Mouse (Mus musculus): ENCODE measurements around the gene Plekha6.
"Not testable (repeated sequence)": the region's sequence is repeated elsewhere in the genome, so short reads cannot be mapped to it uniquely, and the experiment has no call there.

Gene Plekha6

DNA sequence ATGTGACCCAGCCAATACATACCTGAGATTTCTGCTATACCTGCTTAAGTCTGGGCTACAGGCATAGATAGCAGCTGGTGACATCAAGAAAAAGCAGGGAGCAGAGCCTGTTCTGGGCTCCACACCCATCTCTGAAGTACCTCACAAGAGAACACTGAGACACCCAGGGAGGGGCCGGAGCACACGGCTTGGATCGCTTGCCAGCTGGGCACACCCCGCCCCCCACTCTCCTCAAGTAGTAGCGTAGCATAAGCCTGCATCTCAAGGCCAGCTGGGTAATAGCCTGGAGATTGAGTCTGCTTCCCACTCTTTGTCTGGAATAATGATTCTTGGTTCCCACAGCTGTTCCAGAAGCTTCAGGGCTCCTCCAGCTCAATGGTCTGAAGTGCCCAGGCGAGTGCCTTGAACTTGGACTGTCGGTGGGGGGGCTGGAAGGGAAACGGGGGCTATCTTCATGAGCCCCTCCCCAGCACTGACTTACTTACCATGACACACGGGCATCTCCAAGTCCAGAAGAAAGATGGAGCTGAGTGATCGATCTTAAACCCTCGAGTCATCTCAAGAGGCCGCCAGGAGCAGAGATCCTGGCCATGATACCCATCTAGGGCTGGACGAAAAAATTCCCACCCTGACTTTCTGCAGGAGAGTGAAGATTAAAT, 157.4 kb downstream of the Plekha6 start, which contains the start of gene Kiss1:
Kiss1 (plus strand) TSS at position 609 of the 659 bp plus-strand sequence.
- DNase-seq (ENCODE audit: low read depth, low spot score), result no peak

DNA sequence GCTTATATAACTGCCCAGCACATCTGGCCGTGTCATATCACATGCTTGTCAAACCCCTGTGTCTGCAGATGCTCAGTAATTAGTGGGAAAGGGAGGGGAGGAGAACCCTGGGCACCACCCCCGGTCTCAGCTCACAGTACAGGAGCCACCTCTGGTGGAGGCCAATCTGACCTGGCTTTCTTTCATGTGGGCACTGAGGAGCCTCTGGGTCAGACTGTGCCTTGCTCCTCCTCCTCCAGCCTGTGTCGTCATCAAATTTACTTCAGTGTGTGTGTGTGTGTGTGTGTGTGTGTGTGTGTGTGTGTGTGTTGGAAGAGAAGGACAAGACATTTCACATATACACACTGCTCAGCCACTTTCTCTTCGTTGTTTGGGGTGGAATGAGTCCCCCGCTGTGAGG, 159.3 kb downstream of the Plekha6 start:
- DNase-seq (ENCODE audit: low read depth, low spot score), result no peak

DNA sequence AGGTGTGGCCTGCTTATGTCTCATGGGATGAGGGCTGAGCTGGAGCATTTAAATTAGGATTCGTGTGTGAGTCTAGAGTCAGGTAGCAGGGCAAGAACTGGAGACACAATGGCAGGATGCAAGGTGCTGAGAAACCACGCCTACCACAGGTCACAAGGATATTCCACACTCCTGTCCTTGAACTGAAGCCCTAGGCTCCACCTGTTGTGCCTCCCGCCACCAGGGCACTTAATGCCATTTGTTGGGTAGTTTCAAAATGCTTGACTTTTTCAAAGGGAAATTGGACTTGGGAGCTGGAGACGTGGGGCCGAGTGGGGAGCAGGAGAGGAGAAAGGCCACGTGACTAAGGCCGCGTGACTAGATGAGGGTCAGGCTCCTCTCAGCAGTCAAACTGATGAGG, 161.9 kb downstream of the Plekha6 start:
- no peak for DNase-seq (ENCODE audit: low read depth, low spot score)

DNA sequence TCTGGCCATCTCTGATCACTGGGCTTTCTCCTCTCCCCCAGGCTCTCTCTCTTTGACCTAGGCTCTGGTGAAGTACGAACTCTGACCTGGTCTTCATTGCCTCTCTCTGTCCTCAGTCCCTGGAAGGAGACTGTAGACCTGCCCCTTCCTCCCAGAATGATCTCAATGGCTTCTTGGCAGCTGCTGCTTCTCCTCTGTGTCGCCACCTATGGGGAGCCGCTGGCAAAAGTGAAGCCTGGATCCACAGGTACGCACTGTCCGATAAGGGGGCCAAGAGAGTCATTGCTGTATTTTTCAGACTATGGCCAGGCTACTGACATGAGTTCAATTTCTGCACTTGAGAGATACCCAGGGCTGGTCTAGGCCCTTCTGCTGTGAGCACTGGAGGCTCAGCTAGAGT, 163.1 kb downstream of the Plekha6 start:
- no peak for DNase-seq (ENCODE audit: low read depth, low spot score)

DNA sequence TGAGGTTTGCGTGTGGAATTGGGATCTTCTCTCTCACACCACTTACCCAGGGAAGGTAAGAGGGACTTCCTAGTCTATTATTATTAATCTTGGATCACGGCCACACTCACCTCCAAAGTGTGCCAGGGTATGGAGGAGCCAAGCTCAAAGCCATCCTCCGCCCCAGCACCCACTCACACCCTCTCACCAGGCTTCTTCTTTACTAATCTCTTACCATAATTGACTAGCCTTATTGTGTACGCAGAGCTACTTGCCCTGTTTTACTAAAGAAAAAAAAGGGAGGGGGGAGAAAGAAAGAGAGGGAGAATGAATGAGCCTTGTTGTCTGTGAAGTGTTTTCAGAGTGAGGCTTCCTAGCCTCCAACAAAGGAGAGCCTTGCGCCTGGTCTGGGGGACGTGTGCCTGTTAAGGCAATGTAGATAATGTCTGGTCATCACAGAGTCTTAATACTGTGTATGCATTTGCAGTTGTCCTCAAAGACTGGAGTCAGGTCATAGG, 164.3 kb downstream of the Plekha6 start:
- no peak for DNase-seq (ENCODE audit: low read depth, low spot score)

DNA sequence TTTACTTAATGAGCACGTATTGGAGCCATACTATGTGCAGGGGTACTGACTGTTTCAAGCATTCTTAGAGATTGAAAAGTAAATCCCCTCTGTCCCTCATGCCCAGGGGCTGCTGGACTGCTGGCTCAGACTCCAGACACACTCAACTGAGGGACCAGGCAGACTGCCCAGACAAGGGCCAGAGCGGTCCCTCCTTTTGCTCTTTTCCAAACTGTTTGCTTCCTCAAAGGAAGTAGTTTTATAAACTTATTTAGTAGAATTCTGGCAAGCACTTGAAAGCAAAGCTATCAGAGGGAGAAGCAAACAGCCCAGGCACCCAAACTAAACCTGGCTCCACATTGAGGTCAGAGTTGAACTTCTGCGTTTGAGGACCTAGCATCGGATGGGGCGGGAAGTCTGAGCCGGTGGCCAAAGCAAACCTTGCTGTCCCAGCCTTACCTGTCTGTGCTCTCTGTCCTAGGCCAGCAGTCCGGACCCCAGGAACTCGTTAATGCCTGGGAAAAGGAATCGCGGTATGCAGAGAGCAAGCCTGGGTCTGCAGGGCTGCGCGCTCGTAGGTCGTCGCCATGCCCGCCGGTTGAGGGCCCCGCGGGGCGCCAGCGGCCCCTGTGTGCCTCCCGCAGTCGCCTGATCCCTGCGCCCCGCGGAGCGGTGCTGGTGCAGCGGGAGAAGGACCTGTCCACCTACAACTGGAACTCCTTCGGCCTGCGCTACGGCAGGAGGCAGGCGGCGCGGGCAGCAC, 165.1 kb downstream of the Plekha6 start:
- DNase-seq (ENCODE audit: low read depth, low spot score), result no peak

DNA sequence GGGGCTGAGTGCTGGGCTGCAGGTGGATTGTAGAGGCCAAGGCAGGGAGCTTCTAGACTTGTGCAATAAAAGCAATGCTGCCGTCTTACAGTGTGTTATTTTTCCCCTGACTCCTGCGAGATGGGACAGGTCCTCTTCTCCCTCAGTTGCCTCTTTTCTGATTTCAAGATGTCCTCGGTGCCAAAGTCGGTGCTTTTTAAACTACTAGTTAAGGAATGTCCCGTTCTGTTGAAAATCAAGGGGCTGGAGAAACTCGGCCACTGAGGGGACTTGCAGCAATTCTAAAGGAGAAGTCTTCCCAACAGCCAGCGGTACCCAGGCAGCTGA, 165.6 kb downstream of the Plekha6 start:
- DNase-seq (ENCODE audit: low read depth, low spot score), result no peak

DNA sequence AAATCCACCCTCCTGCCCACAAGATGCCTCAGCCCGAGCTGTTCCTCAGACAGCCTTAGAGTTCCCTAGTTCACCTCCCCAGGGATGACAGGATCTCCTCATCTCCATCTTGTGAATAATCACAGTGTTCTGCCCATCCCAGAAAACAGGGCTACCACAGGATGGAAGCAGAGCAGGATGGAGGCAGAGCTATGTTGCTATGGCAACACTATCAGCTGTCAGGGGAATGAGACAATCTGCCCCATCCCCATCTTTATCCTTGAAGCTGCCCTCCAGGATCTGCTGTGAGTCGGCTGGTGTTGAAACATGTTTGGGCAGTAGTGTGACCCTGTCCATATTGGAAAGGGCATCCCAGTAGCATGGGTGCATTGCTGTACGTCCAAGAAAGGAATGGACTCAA, 167.1 kb downstream of the Plekha6 start:
- DNase-seq (ENCODE audit: low read depth, low spot score), result no peak

DNA sequence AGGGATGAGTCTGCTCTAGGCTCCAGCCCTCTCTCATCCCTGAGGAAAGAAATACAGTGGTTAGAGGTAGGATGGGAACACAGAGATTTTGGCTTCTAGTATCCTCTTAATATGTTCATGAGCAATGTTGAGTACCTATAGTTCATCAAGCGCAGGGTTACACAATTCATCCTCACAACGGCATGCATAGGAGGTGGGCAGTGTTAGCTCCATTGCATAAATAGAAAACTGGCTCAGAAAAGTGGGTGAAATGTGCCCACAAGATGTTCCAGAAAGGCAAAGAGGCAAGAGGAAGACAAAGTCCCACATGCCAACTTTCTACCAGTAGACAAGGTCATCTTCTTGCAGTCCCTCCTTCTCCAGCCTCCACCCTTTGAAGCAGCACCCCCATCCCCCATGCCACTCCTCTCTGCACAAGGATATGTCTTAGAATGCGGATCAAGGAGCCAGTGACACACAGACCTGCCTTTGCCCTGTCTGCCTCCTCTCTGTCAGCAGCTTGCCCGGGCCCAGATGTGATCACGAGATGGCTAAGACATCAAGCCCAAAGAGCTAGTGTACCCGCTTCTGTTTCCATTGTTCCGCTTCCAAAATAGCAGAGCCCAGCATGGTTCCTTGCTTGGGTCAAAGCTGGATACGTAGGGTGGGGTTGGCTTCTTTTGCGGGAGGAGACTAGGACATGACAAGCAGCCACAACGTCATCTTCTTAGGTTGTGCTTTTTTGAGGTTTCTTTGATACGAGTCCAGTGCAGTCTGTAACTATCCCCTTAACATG, 168.8 kb downstream of the Plekha6 start:
- no peak for DNase-seq (ENCODE audit: low read depth, low spot score)

DNA sequence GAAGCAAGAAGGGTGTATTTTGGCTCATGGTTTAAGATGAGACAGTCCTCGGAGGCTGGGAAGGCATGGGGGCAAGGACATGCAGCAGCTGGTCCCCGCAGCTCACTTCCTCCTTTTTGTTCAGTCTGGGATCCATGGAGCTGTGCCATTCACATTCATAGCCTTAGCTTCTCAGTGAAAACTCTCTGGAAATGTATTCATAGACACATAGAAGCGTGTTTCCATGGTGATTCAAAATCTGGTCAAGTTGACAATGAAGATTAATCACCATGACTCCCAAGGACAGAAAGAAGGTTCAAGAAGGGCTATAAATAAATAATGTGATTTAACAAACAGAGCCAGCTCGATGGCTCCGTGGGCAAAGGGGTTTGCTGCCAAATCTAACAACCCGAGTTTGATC, 169.9 kb downstream of the Plekha6 start:
- no peak for DNase-seq (ENCODE audit: low read depth, low spot score)

DNA sequence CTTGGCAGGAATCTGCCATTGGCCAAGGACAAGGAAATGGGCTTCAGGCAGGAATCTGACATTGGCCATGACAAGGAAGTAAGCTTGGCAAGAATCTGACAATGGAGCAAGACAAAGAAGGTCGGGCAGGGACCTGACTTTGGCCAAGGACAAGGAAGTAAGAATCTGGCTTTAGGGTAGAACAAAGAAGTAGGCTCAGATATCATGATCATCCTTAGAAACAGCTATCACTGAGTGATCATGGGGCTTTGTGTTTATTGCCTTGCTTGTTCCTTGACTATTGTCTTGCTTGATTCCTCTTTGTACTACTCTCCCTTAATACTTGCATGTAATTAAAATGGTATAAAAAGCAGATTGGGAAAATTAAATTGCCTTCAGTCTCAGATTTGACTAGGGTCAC, 176.4 kb downstream of the Plekha6 start:
- DNase-seq (ENCODE audit: low read depth, low spot score), result not testable (repeated sequence)

DNA sequence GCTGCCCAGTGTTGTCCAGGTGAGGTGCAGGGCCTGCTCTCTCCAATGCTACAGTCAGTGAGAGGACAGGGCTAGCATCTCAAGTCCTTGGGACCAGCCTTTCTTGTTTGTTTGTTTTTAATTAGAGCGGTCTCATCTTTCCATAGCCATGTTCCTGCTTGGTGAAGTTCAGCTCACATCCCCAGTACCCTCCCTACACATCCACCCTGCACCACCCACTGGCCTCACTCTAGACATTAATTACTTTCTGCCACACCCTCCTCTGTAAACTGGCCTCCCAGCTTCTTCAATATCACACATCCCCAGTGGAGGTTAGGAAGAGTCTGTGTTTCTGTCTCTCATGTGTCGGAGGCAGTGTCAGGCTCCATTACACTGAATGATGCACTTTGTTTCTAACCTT, 180.3 kb downstream of the Plekha6 start:
- no peak for DNase-seq (ENCODE audit: low read depth, low spot score)

DNA sequence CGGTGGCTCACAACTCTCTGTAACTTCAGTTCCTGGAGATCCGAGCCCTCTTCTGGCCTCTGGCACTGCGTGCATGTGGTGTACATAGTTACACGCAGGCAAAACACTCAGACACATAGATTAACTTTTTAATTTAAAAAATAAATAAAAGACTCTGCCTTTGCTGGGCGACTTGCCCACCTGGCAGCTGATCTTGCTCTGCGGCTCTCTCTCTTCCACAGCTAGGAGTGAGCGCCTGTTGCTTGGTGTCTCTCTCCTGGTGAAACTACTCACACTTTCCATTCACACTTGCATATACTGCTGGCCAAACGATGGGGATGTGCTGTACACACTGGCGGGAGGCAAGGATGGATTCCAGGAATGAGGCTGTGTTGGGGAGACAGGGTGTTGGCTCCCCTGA, 182.5 kb downstream of the Plekha6 start:
- DNase-seq (ENCODE audit: low read depth, low spot score), result no peak

DNA sequence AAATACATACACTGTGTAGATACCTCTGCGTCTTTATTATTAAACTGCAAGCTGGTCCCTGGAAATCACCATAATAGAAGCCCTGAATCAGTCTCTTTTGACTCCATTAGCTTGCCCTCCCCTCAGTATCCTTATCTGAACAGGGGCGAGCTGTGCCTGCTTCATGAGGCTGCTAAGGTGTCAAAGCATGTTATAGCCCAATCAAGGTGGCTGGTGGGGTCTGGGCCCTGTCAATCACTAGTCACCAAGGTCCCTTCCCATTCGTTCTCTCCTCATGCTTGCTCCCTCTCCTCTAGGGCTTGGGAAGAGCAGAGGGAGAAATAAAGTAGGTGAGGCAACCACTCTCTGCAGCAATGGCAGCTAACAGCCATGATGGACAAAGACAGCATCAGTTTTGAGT, 183.2 kb downstream of the Plekha6 start:
- DNase-seq (ENCODE audit: low read depth, low spot score), result no peak

DNA sequence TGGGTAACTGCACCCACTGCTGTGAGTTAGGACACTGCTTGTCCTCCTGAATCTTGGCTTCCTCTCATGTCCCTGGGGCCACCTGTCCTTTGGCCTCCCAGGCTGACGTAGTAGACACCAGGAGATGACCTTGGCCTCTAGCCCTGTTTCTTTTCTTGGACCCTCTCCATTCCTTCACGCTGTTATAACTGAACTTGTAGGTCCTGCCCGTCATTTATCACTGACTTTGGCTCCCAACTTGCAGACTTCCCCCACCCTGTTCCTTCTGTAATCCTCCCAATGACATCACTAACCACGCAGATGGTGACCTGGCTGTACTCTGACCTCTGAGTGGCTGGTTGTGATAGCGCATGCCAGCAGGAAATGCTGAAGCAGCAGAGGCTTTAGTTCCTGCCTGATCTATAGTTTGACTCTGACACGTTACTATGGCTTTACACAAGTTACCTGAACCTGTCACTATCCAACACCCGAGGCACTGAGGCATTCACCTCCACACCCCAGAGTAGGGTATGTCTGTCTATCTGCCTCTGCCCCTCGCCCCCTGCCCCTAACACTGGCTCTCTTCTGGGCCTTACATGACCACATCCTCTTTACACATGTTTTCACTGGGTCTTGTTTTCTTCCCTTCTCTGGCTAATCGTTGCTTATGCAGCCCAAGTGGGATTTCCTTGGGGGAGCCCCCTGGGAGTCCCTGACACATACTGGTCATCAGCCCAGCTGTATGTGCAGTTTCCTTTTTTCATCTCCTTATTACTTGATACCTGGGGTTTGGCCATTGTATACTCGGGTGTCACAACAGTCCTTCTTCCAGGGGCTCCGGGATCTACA, 183.9 kb downstream of the Plekha6 start:
- DNase-seq (ENCODE audit: low read depth, low spot score), result no peak

DNA sequence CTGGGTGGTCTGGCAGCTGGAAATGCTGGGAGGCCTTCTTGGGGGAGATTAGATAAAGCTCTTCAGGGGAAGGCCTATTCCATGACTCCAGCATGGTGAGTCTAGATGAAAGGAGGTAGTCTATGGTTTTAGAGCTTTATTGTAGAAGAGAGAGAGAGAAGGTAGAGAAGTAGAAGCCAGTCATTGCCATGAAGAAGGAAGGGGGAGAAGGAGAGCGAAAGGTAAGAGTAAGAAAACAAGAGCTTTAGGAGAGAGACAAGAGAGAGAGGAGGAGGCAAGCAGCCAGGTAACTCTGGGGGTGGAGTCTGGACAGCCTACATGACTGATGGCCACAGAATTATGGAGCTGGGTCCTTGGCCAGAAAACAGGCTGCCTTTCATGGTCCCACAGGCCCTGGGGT, 186.2 kb downstream of the Plekha6 start, which contains the start of gene Ren1:
Ren1 (plus strand) TSS at position 301 of the 400 bp plus-strand sequence.
- no peak for DNase-seq (ENCODE audit: low read depth, low spot score)

DNA sequence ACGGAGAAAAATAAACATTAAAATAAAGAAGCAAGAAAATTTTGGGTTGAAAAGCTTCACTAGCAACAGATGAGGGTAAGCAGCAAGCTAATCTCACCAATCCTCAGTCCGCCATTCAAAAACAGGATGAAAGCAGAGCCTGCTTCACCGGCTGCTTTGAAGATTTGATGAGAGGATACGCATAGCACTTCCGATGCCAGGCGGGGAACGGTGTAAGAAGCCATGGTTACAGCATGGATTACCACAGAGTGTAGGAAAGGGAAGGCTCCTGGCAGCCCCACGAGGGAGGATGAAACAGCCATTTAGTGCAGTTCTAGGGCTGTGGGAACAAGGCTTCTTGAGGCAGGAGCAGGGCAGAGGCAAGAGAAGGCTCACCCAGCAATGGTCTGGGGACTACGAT, 187.8 kb downstream of the Plekha6 start:
- DNase-seq (ENCODE audit: low read depth, low spot score), result no peak

Data from retina, postnatal 7 days (tissue).